Mouse (Mus musculus) liver, embryonic 14.5 days (tissue): ENCODE measurements around the gene Pus7. TPM values are rescaled to one million over a fixed set of nuclear protein-coding genes. Genes with fewer than 3 reads are reported as not detected.
A peak's percentile ranks its signal among the peaks of the same experiment; 100 is the strongest.

Experiments
- ATAC-seq: fragments of 200-750 bp; cut with Nextera tagmentation; 2 replicates; pipeline ENCODE4 v1.8.0; 2017; ENCODE audit warnings: moderate number of reproducible peaks, mild to moderate bottlenecking, moderate library complexity; ENCODE audit not compliant: insufficient read depth
- DNase-seq, 3 experiments: peaks; one replicate each; pipeline ENCODE4 v3.0.0-alpha.2; 2012 to 2013; ENCODE audit warnings: low read depth in 3 of 3, low spot score in 3 of 3
- H3K27ac ChIP-seq: fragments of 300-500 bp; sonication (generic); 2 replicates; pipeline ENCODE4 v1.5.1; 2014; ENCODE audit warnings: moderate library complexity, mild to moderate bottlenecking, control low read depth, inconsistent platforms
- H3K27me3 ChIP-seq: fragments of 300-500 bp; sonication (generic); 2 replicates; pipeline ENCODE4 v1.6.1; 2014; ENCODE audit warnings: mild to moderate bottlenecking, low read length, moderate library complexity; ENCODE audit not compliant: control insufficient read depth, insufficient read depth
- H3K36me3 ChIP-seq: fragments of 300-500 bp; sonication (generic); replicated peaks from 2 replicates; pipeline ENCODE4 v1.6.1; 2014; ENCODE audit warnings: low read depth; ENCODE audit not compliant: control insufficient read depth, insufficient read depth
- H3K4me1 ChIP-seq, 2 experiments: fragments of 200-500 bp in 1 of 2; fragments of 300-500 bp in 1 of 2; sonication (generic) in 1 of 2; replicated peaks; 2 replicates each; pipeline ENCODE4 v1.6.1; 2012 to 2014; ENCODE audit warnings: antibody characterized with exemption in 1 of 2, inconsistent platforms in 1 of 2, low read length in 1 of 2; ENCODE audit not compliant: control insufficient read depth in 2 of 2, insufficient read depth in 2 of 2
- H3K4me2 ChIP-seq: fragments of 300-500 bp; sonication (generic); 2 replicates; pipeline ENCODE4 v1.6.1; 2014; ENCODE audit warnings: low read depth, mild to moderate bottlenecking, control low read depth, moderate library complexity
- H3K4me3 ChIP-seq, 2 experiments: fragments of 200-500 bp in 1 of 2; fragments of 300-500 bp in 1 of 2; sonication (generic) in 1 of 2; 2 replicates each; pipeline ENCODE4 v1.5.1; 2012 to 2014; ENCODE audit warnings: low read depth in 2 of 2, low read length in 2 of 2, mild to moderate bottlenecking in 2 of 2, control low read depth in 1 of 2, inconsistent platforms in 1 of 2, moderate library complexity in 1 of 2; ENCODE audit not compliant: insufficient read depth in 1 of 2
- H3K9ac ChIP-seq: fragments of 300-500 bp; sonication (generic); replicated peaks from 2 replicates; pipeline ENCODE4 v1.6.1; 2014; ENCODE audit warnings: mild to moderate bottlenecking, control low read depth, moderate library complexity
- H3K9me3 ChIP-seq: fragments of 300-500 bp; sonication (generic); 2 replicates; pipeline ENCODE4 v1.6.1; 2016; ENCODE audit warnings: low read length, mixed read lengths; ENCODE audit not compliant: control insufficient read depth
- CTCF ChIP-seq: IDR thresholded peaks from 2 replicates; pipeline ENCODE4 v1.5.1; 2016; ENCODE audit warnings: antibody characterized with exemption, low read depth, control low read depth
- EP300 ChIP-seq: IDR thresholded peaks from 2 replicates; pipeline ENCODE4 v1.6.1; 2016; ENCODE audit warnings: antibody characterized with exemption, low read depth
- WGBS: fragments of 180-500 bp; shearing (Covaris S2); extraction: QIAGEN DNeasy Blood & Tissue Kit; methylation state at CpG from one replicate; pipeline ENCODE4 v1.1.7; 2014; ENCODE audit not compliant: insufficient replicate concordance; 5-methylcytosine and 5-hydroxymethylcytosine counted together
- polyA plus RNA-seq, 2 experiments: library from polyadenylated mRNA; depleted of rRNA in 1 of 2; stranded (reverse) in 1 of 2; unstranded in 1 of 2; fragments of >200 nt; fragmentation: Nextera tagmentation in 1 of 2; extraction: Ambion mirVana in 1 of 2; gene quantifications; 2 replicates each; pipeline versions ENCODE4 v1.2.1 to v1.2.3; 2012 to 2014

Pus7 gene
- polyA plus RNA-seq, 2 experiments: 10.8 TPM

GRCm38 (mm10) chr5:23788390-23788830 lies 4.9 kb upstream of the Pus7 start:
- H3K9me3 ChIP-seq: no peaks in the 10 kb centered on the region
- ATAC-seq (no peak), DNase-seq (no peak)
- peak overlapping the region; percentile 88 to 89 for H3K4me3 ChIP-seq
- H3K27ac ChIP-seq: peak overlapping the region; percentile 58
- no peaks in the 10 kb centered on the region for H3K27me3 ChIP-seq
- H3K9ac ChIP-seq: peak overlapping the region; percentile 92
- peaks cover 11 to 16% of the 10 kb centered on the region in 2 experiments for H3K4me1 ChIP-seq
- H3K4me2 ChIP-seq: peak overlapping the region; percentile 91
- TF ChIP-seq EP300 (no peak), CTCF (no peak)
- peaks cover 18% of the 10 kb centered on the region for H3K36me3 ChIP-seq
- WGBS: 8% methylated on average over 3 of the region's 3 CpGs

- peak within 1 kb of the TSS; percentile 91 for H3K4me2 ChIP-seq
- peak within 1 kb of the TSS; percentile 88 to 89 for H3K4me3 ChIP-seq
- H3K36me3 ChIP-seq: peaks cover 16% of the 10 kb centered on the region
- no peaks in the 10 kb centered on the region for H3K27me3 ChIP-seq
- peak within 1 kb of the TSS; percentile 92 for H3K9ac ChIP-seq
- H3K4me1 ChIP-seq: peaks cover 13 to 16% of the 10 kb centered on the region in 2 experiments
- peak; percentile 77 for ATAC-seq
- peak; percentile 85 to 86 (median 85) for DNase-seq
- peak within 1 kb of the TSS; percentile 58 for H3K27ac ChIP-seq
- WGBS: 1% methylated on average over 47 of the region's 47 CpGs
- H3K9me3 ChIP-seq: no peaks in the 10 kb centered on the region
- TF ChIP-seq EP300: peak; percentile 23; the same call in 1 of the 2 replicates
- TF ChIP-seq CTCF: peak; percentile 100
Observed at GRCm38 (mm10) chr5:23787536-23788389, 4.3 kb upstream of the Pus7 start, which contains the start of gene Rint1. Gene Rint1, plus strand, starts transcription at chr5:23787711.

- H3K27me3 ChIP-seq: no peaks in the 10 kb centered on the region
- no peak for TF ChIP-seq CTCF
- no peak for TF ChIP-seq EP300
- H3K9ac ChIP-seq: peak overlapping the region; percentile 86
- WGBS: 31% methylated on average over 8 of the region's 8 CpGs
- H3K4me2 ChIP-seq: peak overlapping the region; percentile 97
- no peak overlapping the region for H3K27ac ChIP-seq
- H3K4me3 ChIP-seq: peak overlapping the region; percentile 81 to 83
- peaks cover 3% of the 10 kb centered on the region; the same call in 1 of the 2 replicates for H3K36me3 ChIP-seq
- DNase-seq: no peak
- H3K9me3 ChIP-seq: no peaks in the 10 kb centered on the region
- peaks cover 2 to 12% of the 10 kb centered on the region in 2 experiments for H3K4me1 ChIP-seq
- no peak for ATAC-seq
Observed at GRCm38 (mm10) chr5:23782051-23782810, 1.3 kb downstream of the Pus7 start.

GRCm38 (mm10) chr5:23781172-23781571 lies 2.3 kb downstream of the Pus7 start:
- H3K4me1 ChIP-seq: peaks cover 0 to 12% of the 10 kb centered on the region in 2 experiments; a peak in 3 of 4 replicates
- TF ChIP-seq CTCF (no peak), EP300 (no peak)
- 48% methylated on average over 4 of the region's 4 CpGs for WGBS
- peaks cover 3% of the 10 kb centered on the region; the same call in 1 of the 2 replicates for H3K36me3 ChIP-seq
- H3K9me3 ChIP-seq: no peaks in the 10 kb centered on the region
- DNase-seq (no peak), ATAC-seq (no peak)
- H3K4me3 ChIP-seq: no peak overlapping the region
- no peaks in the 10 kb centered on the region for H3K27me3 ChIP-seq
- no peak overlapping the region for H3K27ac ChIP-seq
- H3K4me2 ChIP-seq: peak overlapping the region; percentile 97
- no peak overlapping the region for H3K9ac ChIP-seq

GRCm38 (mm10) chr5:23780516-23780915 lies 3.0 kb downstream of the Pus7 start:
- Histone ChIP-seq H3K9ac (no peak overlapping the region), H3K9me3 (no peaks in the 10 kb centered on the region), H3K27ac (no peak overlapping the region), H3K36me3 (peaks cover 5% of the 10 kb centered on the region), H3K4me1 (peaks cover 0 to 12% of the 10 kb centered on the region in 2 experiments; a peak in 3 of 4 replicates), H3K4me2 (no peak overlapping the region), H3K27me3 (no peaks in the 10 kb centered on the region), H3K4me3 (no peak overlapping the region)
- 77% methylated on average over 4 of the region's 4 CpGs for WGBS
- DNase-seq (no peak), ATAC-seq (no peak)
- TF ChIP-seq EP300: no peak
- peak; percentile 36 for TF ChIP-seq CTCF
